Mouse (Mus musculus) neural tube, embryonic 10.5 days (tissue): ENCODE measurements at regions not wholly inside any gene's neighbourhood (a gene's known extent, or its start where the extent isn't known, plus 50 kb on each side); places are given as distances from the start of the nearest gene placed in this dataset.

ENCODE experiments used
- DNase-seq: peaks from one replicate; pipeline ENCODE4 v3.0.0-alpha.2; 2017; ENCODE audit warnings: low spot score; ENCODE audit errors: extremely low spot score

- DNase-seq = no peak
Observed at GRCm38 (mm10) chr12:71775126-71775525, 55.8 kb upstream of the Daam1 start.

- DNase-seq = peak; percentile 38
Observed at GRCm38 (mm10) chr12:71778137-71778536, 52.7 kb upstream of the Daam1 start.

- DNase-seq = no peak
Observed at GRCm38 (mm10) chr12:71778948-71779347, 51.9 kb upstream of the Daam1 start.

- DNase-seq = no peak
Observed at GRCm38 (mm10) chr12:71779418-71779817, 51.5 kb upstream of the Daam1 start.
